ENCODE assay signal across 1 mouse cellular context in genomic region chr2:153014758-153015593, GRCm38 (mm10).
A peak's percentile ranks its signal among the peaks of the same experiment; 100 is the strongest.
TF ChIP-seq lines count a peak whose summit lies in the region.

Gene Pdrg1, minus strand, starts transcription at chr2:153015427.

TF ChIP-seq in MEL, 35 proteins besides CTCF, POLR2A, EP300 and RAD21 (continued from another document):
- peak; percentile 74 for TF ChIP-seq TBP (IDR thresholded peaks at IDR 0.05; ENCODE audit: low read depth, low read length)
- peak; percentile 97 for TF ChIP-seq NRF1 (IDR thresholded peaks at IDR 0.05; ENCODE audit: insufficient read depth, low read depth, low read length, poor library complexity, severe bottlenecking)
- peak; percentile 54; the same call in 1 of the 2 replicates for TF ChIP-seq TCF12 (IDR thresholded peaks at IDR 0.05; ENCODE audit: low read depth, low read length)
